Mouse (Mus musculus) right cerebral cortex, postnatal 10 days (tissue): Measurements from ENCODE around the gene Crtc2.
"Not testable (repeated sequence)": the region's sequence is repeated elsewhere in the genome, so short reads cannot be mapped to it uniquely, and the experiment has no call there.

Experiments used
- DNase-seq, 2 experiments: peaks; one replicate each; pipeline ENCODE4 v3.0.0; 2021; ENCODE audit warnings: low spot score in 2 of 2

The Crtc2 gene

GRCm38 (mm10) chr3:90266901-90267775 lies 13.2 kb downstream of the Crtc2 start:
- DNase-seq = no peak

- no peak for DNase-seq
Observed at GRCm38 (mm10) chr3:90268190-90268589, 14.2 kb downstream of the Crtc2 start.

GRCm38 (mm10) chr3:90268971-90269370 lies 15.0 kb downstream of the Crtc2 start:
- no peak for DNase-seq

GRCm38 (mm10) chr3:90270784-90271183 lies 16.8 kb downstream of the Crtc2 start:
- no peak for DNase-seq

- no peak for DNase-seq
Observed at GRCm38 (mm10) chr3:90272170-90272569, 18.2 kb downstream of the Crtc2 start.

GRCm38 (mm10) chr3:90273855-90274254 lies 19.9 kb downstream of the Crtc2 start:
- DNase-seq = no peak

- DNase-seq = no peak
Observed at GRCm38 (mm10) chr3:90275286-90275685, 21.3 kb downstream of the Crtc2 start.

GRCm38 (mm10) chr3:90276858-90277257 lies 22.9 kb downstream of the Crtc2 start:
- no peak for DNase-seq

GRCm38 (mm10) chr3:90277793-90278192 lies 23.8 kb downstream of the Crtc2 start:
- DNase-seq = no peak

GRCm38 (mm10) chr3:90278211-90278610 lies 24.2 kb downstream of the Crtc2 start:
- DNase-seq = no peak

GRCm38 (mm10) chr3:90279216-90279615 lies 25.3 kb downstream of the Crtc2 start:
- no peak for DNase-seq

GRCm38 (mm10) chr3:90279743-90280142 lies 25.8 kb downstream of the Crtc2 start:
- no peak for DNase-seq

GRCm38 (mm10) chr3:90280708-90281107 lies 26.7 kb downstream of the Crtc2 start:
- no peak for DNase-seq

GRCm38 (mm10) chr3:90284150-90284549 lies 30.2 kb downstream of the Crtc2 start:
- no peak for DNase-seq

GRCm38 (mm10) chr3:90289403-90289802 lies 35.4 kb downstream of the Crtc2 start:
- DNase-seq = not testable (repeated sequence)

GRCm38 (mm10) chr3:90290602-90291001 lies 36.6 kb downstream of the Crtc2 start:
- peak in 1 of 2 experiments; percentile 27 for DNase-seq

- DNase-seq = no peak
Observed at GRCm38 (mm10) chr3:90291982-90292344, 38.0 kb downstream of the Crtc2 start.

- DNase-seq = peak; percentile 100
Observed at GRCm38 (mm10) chr3:90292345-90293275, 38.6 kb downstream of the Crtc2 start, which contains the start of gene Gatad2b. TSS of gene Gatad2b (plus strand) at chr3:90293178.

- peak; percentile 75 to 79 for DNase-seq
Observed at GRCm38 (mm10) chr3:90293352-90294063, 39.5 kb downstream of the Crtc2 start.

GRCm38 (mm10) chr3:90294064-90294440 lies 40.1 kb downstream of the Crtc2 start:
- DNase-seq = no peak

- DNase-seq = no peak
Observed at GRCm38 (mm10) chr3:90294651-90295050, 40.7 kb downstream of the Crtc2 start.

- DNase-seq = no peak
Observed at GRCm38 (mm10) chr3:90305801-90306200, 51.8 kb downstream of the Crtc2 start.
